Mouse (Mus musculus): Measurements from ENCODE around the gene Gm7324.
"Not testable (repeated sequence)": the region's sequence is repeated elsewhere in the genome, so short reads cannot be mapped to it uniquely, and the experiment has no call there.

The Gm7324 gene

GRCm38 (mm10) chr14:43697621-43698020 is at the start of gene Gm7324:
Gene Gm7324 (plus strand): TSS chr14:43697828.
- DNase-seq, result not testable (repeated sequence)

DNA sequence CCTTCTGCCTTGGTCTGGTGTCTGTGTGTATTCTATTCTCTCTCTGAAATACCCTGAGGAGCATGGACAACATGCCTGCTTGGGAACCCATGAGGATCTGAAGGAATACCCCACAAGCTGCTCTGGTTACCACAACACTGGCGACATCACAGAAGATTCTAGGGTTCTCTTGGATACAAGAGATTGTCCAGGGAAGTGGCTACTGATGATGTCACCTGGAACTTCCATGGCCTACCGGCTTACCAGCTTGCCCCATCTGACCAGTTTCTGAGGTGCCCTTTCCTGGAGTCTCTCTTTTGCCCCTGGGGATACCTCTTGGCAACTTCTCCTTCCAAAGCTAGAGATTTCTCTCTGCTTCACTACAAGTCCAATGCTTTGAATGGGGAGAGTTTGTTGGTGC is 20.5 kb upstream of the Gm7324 start, which contains the start of gene Gm8165:
Gm8165 (minus strand) TSS at position 101 of the 400 bp plus-strand sequence.
- not testable (repeated sequence) for DNase-seq

DNA sequence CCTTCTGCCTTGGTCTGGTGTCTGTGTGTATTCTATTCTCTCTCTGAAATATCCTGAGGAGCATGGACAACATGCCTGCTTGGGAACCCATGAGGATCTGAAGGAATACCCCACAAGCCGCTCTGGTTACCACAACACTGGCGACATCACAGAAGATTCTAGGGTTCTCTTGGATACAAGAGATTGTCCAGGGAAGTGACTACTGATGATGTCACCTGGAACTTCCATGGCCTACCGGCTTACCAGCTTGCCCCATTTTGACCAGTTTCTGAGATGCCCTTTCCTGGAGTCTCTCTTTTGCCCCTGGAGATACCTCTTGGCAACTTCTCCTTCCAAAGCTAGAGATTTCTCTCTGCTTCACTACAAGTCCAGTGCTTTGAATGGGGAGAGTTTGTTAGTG is 29.8 kb downstream of the Gm7324 start, which contains the start of gene Gm16506:
Gm16506 (minus strand) TSS at position 101 of the 400 bp plus-strand sequence.
- DNase-seq, result not testable (repeated sequence)

- DNase-seq, result not testable (repeated sequence)
Observed at GRCm38 (mm10) chr14:43747566-43747965, 49.9 kb downstream of the Gm7324 start, which contains the start of gene Gm6526. Gene Gm6526 (plus strand): TSS chr14:43747866.
